Mouse (Mus musculus) G1E (cell line): ENCODE results near the gene Tmod1.

Experiments
- GATA1 ChIP-seq: IDR thresholded peaks from 2 replicates; pipeline ENCODE4 v1.6.1; 2012; ENCODE audit warnings: borderline replicate concordance, low read length, inconsistent platforms, mixed read lengths
- POLR2AphosphoS5 ChIP-seq: IDR thresholded peaks from 2 replicates; pipeline ENCODE4 v1.6.1; 2012; ENCODE audit warnings: low read depth, low read length, inconsistent platforms; ENCODE audit not compliant: insufficient replicate concordance

GRCm38 (mm10) chr4:46029552-46029951 is 9.2 kb upstream of the Tmod1 start:
- TF ChIP-seq GATA1 = no peak
- TF ChIP-seq POLR2AphosphoS5 = no peak
